Mouse (Mus musculus) mesoderm, embryonic 11.5 days (tissue): ENCODE measurements at regions not wholly inside any gene's neighbourhood (a gene's known extent, or its start where the extent isn't known, plus 50 kb on each side); places are given as distances from the start of the nearest gene placed in this dataset.
A peak's percentile ranks its signal among the peaks of the same experiment; 100 is the strongest.
"Not testable (repeated sequence)": the region's sequence is repeated elsewhere in the genome, so short reads cannot be mapped to it uniquely, and the experiment has no call there.

Experiments
- DNase-seq: peaks from one replicate; pipeline ENCODE4 v3.0.0-alpha.2; 2012; ENCODE audit warnings: low read depth, low spot score

DNA sequence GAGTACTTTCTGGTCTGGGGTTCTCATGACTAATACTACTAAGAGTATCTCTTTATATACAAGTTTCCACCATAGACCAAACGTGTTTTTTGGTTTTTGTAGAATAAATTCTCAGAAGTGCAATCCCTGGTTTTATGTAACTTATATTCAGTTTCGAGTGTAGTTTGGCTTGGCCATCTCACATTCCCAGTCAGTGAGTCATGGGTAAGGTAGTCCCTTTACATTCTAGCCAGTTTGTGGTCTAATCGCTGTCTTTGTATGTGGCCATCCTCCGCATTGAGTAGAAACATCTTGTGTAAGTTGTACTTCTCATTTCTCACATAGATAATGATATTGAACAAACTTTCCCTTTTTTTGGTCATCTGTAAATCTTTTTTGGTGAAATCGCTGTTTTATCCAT, 88.3 kb downstream of the Anxa5 start:
- DNase-seq: no peak

- no peak for DNase-seq
These were observed 92.2 kb downstream of the Anxa5 start for GRCm38 (mm10) chr3:36383438-36383945.

DNA sequence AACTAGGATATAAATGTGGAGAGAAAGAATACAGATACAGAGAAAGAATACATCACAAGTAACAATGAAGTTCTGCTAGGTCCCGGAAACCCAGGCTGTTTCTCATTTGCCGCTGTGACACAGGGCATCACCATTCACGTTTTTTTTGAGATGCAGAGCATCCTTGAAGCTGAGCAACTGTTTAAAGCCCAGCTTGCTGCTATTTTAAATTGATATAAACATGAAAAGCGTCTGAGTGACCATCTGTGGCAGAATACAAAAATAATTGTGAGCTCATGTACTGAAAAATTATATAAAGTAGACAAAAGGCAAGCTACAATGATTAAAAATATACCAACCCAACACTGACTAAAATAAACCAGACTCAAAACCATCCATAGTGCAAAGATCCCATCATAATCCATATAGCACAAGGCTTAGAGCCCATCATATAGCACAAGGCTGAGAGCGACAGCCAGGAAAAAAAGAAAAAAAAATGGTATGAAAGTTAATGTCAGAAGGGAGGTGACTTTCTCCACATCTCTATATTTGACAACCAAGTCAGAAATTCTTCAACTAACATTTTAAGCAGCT, 94.0 kb downstream of the Anxa5 start:
- no peak for DNase-seq

GRCm38 (mm10) chr3:36375722-36376121, 100.0 kb downstream of the Anxa5 start:
- no peak for DNase-seq

GRCm38 (mm10) chr3:36374939-36375338, 100.8 kb downstream of the Anxa5 start:
- no peak for DNase-seq

- DNase-seq: no peak
These were observed 114.8 kb downstream of the Anxa5 start for GRCm38 (mm10) chr3:36360933-36361332.

DNA sequence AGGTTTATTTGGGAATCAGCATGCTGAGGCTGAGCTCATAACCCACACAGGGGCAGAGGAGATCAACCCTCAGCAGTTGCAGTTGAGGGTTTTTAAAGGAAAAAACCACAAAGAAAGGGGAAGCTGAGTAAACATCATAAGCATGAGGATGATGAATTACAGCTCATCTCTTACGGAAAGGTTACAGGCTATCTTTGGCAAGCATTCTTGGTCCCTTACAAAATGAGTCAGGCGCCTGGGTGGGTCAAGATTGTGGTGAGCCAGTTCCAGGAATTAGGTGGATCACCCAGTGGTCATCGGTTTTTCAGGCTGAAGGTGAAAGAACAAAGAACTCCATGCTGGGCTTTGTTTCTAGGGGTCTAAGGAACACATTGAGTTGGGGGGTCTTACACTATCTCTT, 121.5 kb downstream of the Anxa5 start:
- DNase-seq: not testable (repeated sequence)

GRCm38 (mm10) chr3:36352032-36352742, 123.5 kb downstream of the Anxa5 start:
- peak; percentile 12 for DNase-seq

- no peak for DNase-seq
These were observed 126.6 kb downstream of the Anxa5 start for GRCm38 (mm10) chr3:36349073-36349472.

DNA sequence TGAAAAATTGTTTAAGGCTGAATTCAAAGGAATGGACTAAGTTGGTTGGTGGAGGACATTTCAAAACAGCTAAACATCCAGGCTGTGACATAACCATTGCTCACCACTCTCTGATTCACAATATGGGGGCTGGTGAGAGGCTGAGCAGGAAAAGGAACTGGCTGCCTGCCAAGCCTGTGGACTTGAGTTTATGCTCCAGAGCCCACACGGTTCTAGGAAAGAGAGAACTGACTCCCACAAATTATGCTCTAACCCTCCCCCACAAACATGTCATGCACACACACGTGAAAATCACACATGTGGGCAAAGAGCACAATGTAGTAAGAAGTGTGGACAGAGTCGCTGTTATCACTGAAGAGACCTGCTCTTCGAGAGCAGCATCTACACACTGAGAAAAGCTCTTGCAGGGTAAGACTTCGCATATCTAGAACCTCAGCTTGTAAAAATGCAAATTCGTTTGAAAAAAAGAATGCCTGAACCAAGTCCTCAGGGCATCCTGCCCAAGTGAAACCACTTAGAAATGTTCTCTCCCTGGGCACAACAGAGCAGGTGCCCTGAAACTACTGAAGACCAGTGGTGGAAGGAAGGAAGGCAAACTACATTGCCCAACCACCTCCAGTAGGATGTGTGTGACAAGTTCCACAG, 118.9 kb upstream of the Qrfpr start:
- no peak for DNase-seq

GRCm38 (mm10) chr3:36339656-36340055, 117.5 kb upstream of the Qrfpr start:
- no peak for DNase-seq

- DNase-seq: no peak
These were observed 112.2 kb upstream of the Qrfpr start for GRCm38 (mm10) chr3:36334279-36334678.

DNA sequence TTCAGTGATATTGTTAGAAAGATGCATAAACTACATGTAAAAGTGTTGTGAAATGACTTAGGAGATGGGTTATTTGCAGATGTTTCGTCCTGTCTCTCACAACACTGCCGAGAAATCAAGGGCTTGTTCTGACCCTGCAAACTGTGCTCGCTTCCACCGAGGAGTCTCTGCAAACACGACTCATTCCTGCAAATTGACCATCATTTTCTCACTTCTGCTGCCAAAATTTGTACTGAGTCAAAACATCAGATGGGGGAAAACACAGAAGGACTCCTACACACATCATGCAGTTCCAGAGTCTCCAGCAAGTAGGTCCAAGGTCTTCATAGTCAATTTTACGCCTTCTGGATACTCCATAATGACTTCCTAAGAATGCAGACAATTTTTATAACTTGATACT, 109.9 kb upstream of the Qrfpr start:
- DNase-seq: no peak

GRCm38 (mm10) chr3:36330656-36331055, 108.5 kb upstream of the Qrfpr start:
- DNase-seq: peak; percentile 71

DNA sequence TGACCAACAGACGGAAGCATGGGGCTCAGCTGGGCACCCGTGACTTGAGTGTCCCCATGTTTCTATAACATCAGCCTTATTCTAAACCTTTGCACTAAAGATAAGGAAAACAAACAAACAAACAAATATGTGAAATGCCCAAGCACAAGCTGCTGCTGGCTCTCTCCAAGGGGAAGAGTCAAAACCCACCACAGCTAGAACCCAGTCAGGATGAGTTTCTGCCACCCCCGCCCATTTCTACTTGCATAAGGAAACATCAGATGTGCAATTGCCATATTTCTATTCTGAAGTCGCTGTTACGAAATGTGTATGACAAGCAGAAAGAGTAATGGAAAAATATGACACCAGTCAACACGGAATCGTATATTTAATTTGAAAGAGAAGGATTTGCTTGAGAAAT, 107.5 kb upstream of the Qrfpr start:
- DNase-seq: no peak

GRCm38 (mm10) chr3:36328927-36329326, 106.8 kb upstream of the Qrfpr start:
- no peak for DNase-seq

DNA sequence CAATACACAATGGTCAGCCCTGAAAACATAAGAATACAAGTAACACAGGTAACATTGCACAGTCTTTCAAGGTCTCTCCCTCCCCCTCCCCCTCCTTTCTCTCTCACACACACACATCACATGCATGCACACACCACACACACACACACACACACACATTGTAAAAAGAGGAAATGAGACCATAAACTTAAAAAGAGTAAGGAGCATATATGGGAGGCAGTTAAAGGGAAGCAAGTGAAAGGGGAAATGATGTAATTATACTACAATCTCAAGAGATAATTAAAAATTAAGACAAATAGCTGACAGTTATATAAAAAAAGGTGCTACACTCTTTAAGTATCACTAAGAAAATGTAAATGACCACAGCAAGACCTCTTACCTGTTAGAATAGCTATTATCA, 96.5 kb upstream of the Qrfpr start:
- DNase-seq: no peak

GRCm38 (mm10) chr3:36311337-36311736, 89.2 kb upstream of the Qrfpr start:
- peak; percentile 6 for DNase-seq

GRCm38 (mm10) chr3:36310642-36311267, 88.6 kb upstream of the Qrfpr start:
- DNase-seq: peak; percentile 38

DNA sequence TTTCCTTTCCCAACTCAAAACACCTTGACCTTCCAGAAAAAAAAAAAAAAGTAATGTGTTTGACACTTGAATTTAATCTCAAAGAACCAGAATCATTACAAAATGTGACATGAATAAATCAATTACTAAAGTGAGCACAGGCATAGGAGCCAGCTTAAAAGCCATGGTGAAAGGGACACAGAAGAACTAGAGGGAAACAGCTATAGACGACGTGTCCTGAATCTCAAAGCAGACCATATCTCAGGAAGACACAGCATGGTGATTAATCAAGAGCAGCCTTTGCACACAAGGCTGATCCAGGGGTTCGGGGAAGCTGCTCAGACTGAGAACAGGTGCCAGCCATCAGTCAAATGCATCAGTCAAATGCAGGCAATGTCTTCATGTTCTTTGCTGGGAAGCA, 74.7 kb upstream of the Qrfpr start:
- no peak for DNase-seq

DNA sequence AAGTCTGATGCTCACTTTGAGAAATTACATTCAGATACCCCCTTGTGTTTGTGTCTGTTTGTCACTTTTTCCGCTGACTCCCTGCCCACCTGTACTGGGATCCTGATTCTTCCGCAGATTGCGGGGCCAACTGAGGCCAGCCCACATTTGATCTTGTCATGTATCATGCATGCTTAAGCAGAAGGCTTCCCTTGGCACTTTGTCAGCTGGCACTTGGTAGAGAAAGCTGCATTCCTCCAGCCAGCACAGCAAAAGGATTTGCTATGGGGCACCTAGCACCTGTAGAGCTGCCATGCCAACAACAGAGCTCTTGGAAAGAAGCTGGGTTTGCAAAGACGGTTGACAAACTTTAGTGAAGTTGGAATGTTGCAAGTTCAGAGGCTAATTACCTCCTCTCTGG, 69.9 kb upstream of the Qrfpr start:
- DNase-seq: no peak

GRCm38 (mm10) chr3:36284066-36284465, 62.0 kb upstream of the Qrfpr start:
- no peak for DNase-seq
